Mouse (Mus musculus): ENCODE data around the gene Ccdc88c. TPM values are rescaled to one million over a fixed set of nuclear protein-coding genes. Genes with fewer than 3 reads are reported as not detected.
A peak's percentile ranks its signal among the peaks of the same experiment; 100 is the strongest.

Gene Ccdc88c
- polyA plus RNA-seq, 1 experiment from 2014 or later: 9.4 TPM

DNA sequence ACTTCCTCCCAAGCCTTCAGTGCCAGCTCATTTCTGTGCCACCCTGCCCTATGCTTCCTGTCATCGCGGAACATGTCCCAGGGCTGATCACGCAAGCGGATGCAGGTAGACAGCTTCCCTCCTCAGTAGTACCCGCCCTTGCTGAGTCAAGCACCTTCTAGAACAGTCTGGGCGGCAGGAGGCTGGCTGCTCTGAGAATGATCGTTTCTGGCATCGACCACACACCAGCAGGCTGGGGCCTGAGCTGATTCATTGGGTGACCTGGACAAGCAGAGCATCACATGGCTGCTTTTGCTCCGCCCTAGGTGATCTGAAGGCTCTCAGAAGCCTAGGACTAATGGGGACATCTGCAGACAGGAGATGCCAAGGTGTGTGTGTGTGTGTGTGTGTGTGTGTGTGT is 125.1 kb downstream of the Ccdc88c start:
- Histone ChIP-seq H3K9me3 (no peaks in the 10 kb centered on the region), H3K4me3 (replicated peaks) (no peak overlapping the region), H3K9ac (no peak overlapping the region), H3K27me3 (replicated peaks) (peaks cover 18% of the 10 kb centered on the region), H3K27ac (no peak overlapping the region), H3K4me1 (peaks cover 14% of the 10 kb centered on the region; the same call in 1 of the 2 replicates), H3K36me3 (no peaks in the 10 kb centered on the region), H3K4me2 (no peak overlapping the region)
- WGBS: 80% methylated on average over 9 of the region's 9 CpGs
- no peak for ATAC-seq (ENCODE audit: insufficient read depth, low FRiP score, low read depth)

DNA sequence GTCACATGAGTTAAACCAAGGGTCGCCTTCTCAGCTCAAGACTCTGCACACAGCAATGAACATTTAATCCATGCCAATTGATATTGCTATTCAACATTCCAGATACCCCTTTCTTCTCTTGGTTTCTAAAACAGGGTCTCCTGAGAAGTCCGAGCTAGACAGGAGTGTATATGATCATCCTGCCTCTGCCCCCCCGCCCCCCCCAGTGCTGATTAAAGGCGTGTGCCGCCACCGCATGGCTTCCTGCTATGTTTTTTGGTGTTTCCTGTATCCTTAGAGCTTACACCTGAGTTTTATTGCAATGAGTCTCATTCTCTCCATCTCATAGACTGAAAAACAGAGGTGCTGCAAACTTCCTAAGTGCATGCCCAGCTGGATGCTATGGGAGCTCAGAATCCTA is 127.5 kb downstream of the Ccdc88c start:
- no peaks in the 10 kb centered on the region for H3K9me3 ChIP-seq
- peaks cover 39% of the 10 kb centered on the region for H3K27me3 ChIP-seq (replicated peaks)
- no peaks in the 10 kb centered on the region for H3K36me3 ChIP-seq
- no peak overlapping the region for H3K4me2 ChIP-seq
- peaks cover 11% of the 10 kb centered on the region; the same call in 1 of the 2 replicates for H3K4me1 ChIP-seq
- no peak for ATAC-seq (ENCODE audit: insufficient read depth, low FRiP score, low read depth)
- WGBS: 71% methylated on average over 6 of the region's 6 CpGs
- no peak overlapping the region for H3K9ac ChIP-seq
- no peak overlapping the region for H3K4me3 ChIP-seq (replicated peaks)
- H3K27ac ChIP-seq: no peak overlapping the region

DNA sequence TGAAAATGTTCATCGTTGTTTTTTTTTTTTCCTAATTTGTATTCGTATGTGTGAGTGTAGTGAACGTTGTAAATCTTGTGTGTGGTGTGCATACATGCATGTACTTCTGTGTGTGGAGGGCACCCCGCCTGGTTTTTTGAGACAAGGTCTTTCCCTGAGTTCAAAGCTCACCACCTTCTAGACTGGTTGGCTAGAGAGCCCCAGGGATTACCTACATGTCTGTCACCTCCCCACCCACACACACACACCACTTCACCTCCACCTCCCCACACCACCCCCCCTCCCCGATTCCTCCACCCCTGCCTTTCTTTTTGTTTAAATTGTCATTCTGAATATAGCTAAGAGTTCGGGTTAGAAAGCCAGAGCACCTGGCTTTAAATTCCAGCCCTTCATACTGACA is 128.0 kb downstream of the Ccdc88c start:
- Histone ChIP-seq H3K27me3 (replicated peaks) (peaks cover 41% of the 10 kb centered on the region), H3K9ac (no peak overlapping the region), H3K4me2 (no peak overlapping the region), H3K27ac (no peak overlapping the region), H3K4me3 (replicated peaks) (no peak overlapping the region), H3K9me3 (no peaks in the 10 kb centered on the region), H3K4me1 (peaks cover 11% of the 10 kb centered on the region; the same call in 1 of the 2 replicates), H3K36me3 (no peaks in the 10 kb centered on the region)
- 60% methylated on average over 6 of the region's 6 CpGs for WGBS
- ATAC-seq (ENCODE audit: insufficient read depth, low FRiP score, low read depth): no peak

DNA sequence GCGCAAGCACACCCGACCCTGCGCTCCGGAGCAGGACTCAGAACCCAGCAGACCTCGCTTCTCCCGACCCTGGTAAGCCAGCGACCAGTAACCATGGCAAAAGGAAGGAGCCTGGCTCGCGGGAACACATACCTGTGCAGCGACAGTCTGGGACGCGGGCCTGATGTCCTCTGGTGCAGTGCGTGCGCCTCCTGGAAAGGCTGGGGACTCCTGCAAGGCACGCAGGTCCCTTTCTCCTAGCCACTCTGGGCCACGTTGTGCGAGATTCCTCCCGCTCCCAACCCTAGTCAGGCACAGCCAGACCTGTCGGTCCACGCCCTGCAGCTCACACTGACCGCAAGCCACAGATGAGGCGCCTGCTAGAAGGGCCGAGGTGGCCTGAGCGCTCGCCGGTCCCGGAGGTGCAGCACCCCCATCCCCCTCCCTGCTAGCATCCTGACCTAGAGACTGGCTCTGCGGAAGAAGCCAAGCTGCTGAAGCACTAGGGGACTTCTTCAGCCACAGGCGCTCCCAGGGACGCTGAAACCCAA is 129.7 kb downstream of the Ccdc88c start:
- Histone ChIP-seq H3K4me2 (peak overlapping the region; percentile 56), H3K36me3 (no peaks in the 10 kb centered on the region), H3K9ac (no peak overlapping the region), H3K4me1 (peaks cover 11% of the 10 kb centered on the region; the same call in 1 of the 2 replicates), H3K27me3 (replicated peaks) (peaks cover 41% of the 10 kb centered on the region), H3K4me3 (replicated peaks) (peak overlapping the region; percentile 28), H3K9me3 (no peaks in the 10 kb centered on the region), H3K27ac (no peak overlapping the region)
- ATAC-seq (ENCODE audit: insufficient read depth, low FRiP score, low read depth): no peak
- 2% methylated on average over 30 of the region's 30 CpGs for WGBS

DNA sequence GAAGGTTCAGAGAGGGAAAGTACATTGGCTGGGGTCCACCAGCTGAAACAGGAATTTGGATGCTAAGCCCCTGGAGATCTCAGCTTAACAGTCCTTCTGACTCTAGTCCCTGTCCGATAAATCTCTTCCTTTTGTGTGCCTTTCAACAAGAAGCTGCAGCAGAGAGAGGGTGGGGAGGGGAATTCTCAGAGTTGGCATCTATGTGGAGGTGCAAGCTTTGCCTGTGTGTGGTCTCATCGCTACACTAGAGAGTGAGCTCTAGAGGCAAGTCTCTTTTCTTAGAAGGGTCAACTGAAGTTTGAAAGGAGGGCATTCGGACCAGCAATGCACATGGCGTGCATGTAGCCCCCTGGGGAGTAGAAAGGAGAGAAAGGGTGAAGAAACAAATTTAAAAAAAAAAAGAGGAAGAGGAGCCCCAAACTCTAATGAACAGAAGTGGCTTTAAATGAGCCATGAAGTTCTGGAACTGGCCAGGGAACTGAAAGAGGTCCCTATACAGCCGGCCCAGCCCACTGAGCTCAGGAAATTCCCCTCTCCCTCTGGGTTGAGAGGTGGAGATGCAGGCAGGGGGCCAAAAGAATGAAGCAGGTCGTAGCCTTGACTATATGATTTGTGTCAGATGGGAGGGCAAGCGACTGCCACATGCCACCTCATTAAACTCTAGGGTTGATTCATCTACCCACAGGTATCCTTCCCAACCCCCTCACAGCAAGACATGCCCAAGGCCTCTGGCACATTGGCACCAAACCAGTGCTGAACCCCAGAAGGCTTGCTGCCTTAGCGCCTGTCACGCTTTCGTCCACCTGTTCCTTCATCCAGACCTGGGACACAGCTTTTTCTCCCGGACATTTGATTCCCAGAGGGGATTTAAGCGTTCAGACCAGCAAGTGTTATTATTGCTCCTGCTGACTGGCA is 130.9 kb downstream of the Ccdc88c start:
- Histone ChIP-seq H3K27me3 (replicated peaks) (peaks cover 41% of the 10 kb centered on the region), H3K27ac (no peak overlapping the region), H3K36me3 (no peaks in the 10 kb centered on the region), H3K4me3 (replicated peaks) (no peak overlapping the region), H3K9ac (no peak overlapping the region), H3K4me2 (peak overlapping the region; percentile 56), H3K4me1 (peaks cover 11% of the 10 kb centered on the region; the same call in 1 of the 2 replicates), H3K9me3 (no peaks in the 10 kb centered on the region)
- WGBS: 29% methylated on average over 12 of the region's 12 CpGs
- ATAC-seq (ENCODE audit: insufficient read depth, low FRiP score, low read depth): no peak

DNA sequence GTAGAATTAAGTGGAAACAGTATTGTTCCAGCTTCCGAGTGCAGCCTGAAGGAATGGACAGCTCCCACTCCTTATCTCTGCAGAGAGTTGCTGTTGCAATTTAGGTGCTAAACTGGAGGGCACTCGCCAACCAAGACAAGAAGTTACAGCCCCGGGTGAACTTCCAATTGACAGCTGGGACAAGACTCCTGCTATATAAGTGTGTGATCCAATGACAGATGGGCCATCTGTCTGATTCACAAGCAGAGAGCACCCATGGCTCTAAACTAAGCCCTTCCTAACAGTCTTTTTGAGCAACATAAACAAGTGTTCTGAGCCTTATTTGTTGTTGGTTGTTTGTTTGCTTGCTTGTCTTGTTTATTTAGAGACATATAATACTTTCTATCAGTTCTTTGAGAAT is 132.2 kb downstream of the Ccdc88c start:
- 21% methylated on average over 3 of the region's 3 CpGs for WGBS
- H3K27me3 ChIP-seq (replicated peaks): peaks cover 35% of the 10 kb centered on the region
- ATAC-seq (ENCODE audit: insufficient read depth, low FRiP score, low read depth): no peak
- no peaks in the 10 kb centered on the region for H3K36me3 ChIP-seq
- H3K9ac ChIP-seq: no peak overlapping the region
- no peak overlapping the region for H3K4me3 ChIP-seq (replicated peaks)
- peaks cover 11% of the 10 kb centered on the region; the same call in 1 of the 2 replicates for H3K4me1 ChIP-seq
- H3K4me2 ChIP-seq: no peak overlapping the region
- no peaks in the 10 kb centered on the region for H3K9me3 ChIP-seq
- H3K27ac ChIP-seq: no peak overlapping the region

DNA sequence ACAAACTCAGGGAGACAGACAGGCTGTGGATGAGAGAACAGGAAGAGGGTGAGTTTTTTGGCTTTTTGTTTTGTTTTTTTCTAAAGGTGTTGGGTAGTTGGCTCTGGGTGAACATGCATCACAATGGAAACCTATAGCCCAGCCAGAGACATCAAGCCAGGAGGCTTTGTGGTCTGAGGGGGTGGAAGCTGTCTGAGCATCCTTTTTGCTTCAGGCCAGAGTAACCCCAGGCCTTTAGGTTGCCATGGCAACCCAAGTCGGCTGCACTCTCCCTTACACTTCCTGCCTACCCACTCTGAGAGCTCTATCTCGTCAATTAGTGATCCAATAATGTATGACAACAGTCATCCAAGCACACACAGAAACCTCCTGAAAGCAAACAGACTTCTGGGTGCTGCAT is 133.4 kb downstream of the Ccdc88c start:
- H3K9ac ChIP-seq: no peak overlapping the region
- H3K27ac ChIP-seq: no peak overlapping the region
- WGBS: 5% methylated on average over 2 of the region's 2 CpGs
- no peak for ATAC-seq (ENCODE audit: insufficient read depth, low FRiP score, low read depth)
- no peaks in the 10 kb centered on the region for H3K9me3 ChIP-seq
- no peak overlapping the region for H3K4me3 ChIP-seq (replicated peaks)
- H3K4me2 ChIP-seq: no peak overlapping the region
- H3K36me3 ChIP-seq: no peaks in the 10 kb centered on the region
- H3K4me1 ChIP-seq: peaks cover 11% of the 10 kb centered on the region; the same call in 1 of the 2 replicates
- peaks cover 35% of the 10 kb centered on the region for H3K27me3 ChIP-seq (replicated peaks)

DNA sequence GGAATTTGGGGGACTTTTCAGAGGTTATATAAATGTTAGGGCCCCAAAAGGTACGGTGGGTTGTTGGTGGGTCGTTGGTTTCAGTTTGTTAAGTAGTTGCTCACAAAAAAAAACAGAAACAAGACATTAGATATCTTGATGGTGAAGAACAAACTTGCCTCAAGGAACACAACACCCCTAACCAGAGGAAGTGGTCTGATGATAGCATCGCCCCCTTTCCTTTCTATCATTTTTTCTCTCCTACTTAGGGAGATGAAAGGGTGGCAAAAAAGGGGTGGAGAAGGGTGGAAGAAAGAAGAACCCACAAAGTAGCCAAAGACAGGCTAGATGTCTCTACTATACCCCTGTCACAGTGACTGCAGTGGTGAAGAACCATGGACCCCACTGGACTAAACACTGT is 138.3 kb downstream of the Ccdc88c start:
- Histone ChIP-seq H3K36me3 (no peaks in the 10 kb centered on the region), H3K27ac (no peak overlapping the region), H3K9me3 (no peaks in the 10 kb centered on the region), H3K9ac (no peak overlapping the region), H3K27me3 (replicated peaks) (no peaks in the 10 kb centered on the region), H3K4me3 (replicated peaks) (no peak overlapping the region), H3K4me2 (no peak overlapping the region), H3K4me1 (no peaks in the 10 kb centered on the region)
- no peak for ATAC-seq (ENCODE audit: insufficient read depth, low FRiP score, low read depth)
- WGBS: 89% methylated on average over 3 of the region's 3 CpGs

DNA sequence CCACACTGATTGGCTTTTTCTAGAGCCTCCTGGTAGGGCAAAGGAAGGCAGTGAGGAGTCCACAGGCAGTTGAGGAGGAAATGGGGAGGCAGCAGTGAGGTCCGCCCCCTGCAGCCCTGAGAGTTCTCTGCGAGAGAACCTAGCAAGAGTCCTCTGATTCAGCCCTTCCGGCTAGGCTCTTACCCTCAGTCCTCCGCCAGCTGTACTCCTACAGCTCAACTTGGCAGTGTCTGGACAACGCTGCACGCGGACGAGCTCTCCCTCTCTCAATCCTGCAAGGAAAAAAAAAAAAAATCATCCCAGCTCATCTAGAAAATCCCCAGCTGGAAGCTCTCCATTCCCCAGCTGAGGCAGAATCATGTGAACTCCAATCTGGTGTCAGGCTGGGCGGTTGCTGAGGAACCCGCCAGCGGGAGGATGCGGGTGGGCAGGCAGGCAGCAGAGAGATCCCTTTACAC is 141.0 kb downstream of the Ccdc88c start:
- Histone ChIP-seq H3K4me2 (peak overlapping the region; percentile 3; the same call in 1 of the 2 replicates), H3K4me3 (replicated peaks) (no peak overlapping the region), H3K4me1 (no peaks in the 10 kb centered on the region), H3K27me3 (replicated peaks) (no peaks in the 10 kb centered on the region), H3K36me3 (no peaks in the 10 kb centered on the region), H3K9ac (no peak overlapping the region), H3K9me3 (no peaks in the 10 kb centered on the region), H3K27ac (peak overlapping the region; percentile 80; the same call in 1 of the 2 replicates)
- 20% methylated on average over 12 of the region's 12 CpGs for WGBS
- peak; percentile 74; the same call in 1 of the 2 replicates for ATAC-seq (ENCODE audit: insufficient read depth, low FRiP score, low read depth)

DNA sequence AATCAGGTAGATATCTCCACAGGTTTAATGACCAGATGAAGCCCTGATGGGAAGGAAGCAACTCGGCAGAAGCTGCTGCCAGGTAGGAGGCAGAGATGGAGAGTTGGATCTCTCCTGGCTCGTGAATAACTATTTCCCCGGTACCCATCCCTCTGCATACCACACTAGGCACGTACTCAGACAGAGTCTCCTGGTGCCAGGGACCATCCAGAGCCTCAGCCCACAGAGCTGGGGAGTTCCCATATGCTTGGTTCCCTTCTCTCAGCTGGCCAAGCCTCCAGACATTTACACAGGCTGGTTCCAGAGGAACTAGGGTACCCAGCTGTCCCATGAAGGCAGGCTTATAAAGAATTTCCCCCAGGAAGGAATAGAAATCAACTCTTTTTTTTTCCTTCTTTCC is 142.0 kb downstream of the Ccdc88c start:
- H3K4me1 ChIP-seq: no peaks in the 10 kb centered on the region; the same call in 1 of the 2 replicates
- H3K9me3 ChIP-seq: no peaks in the 10 kb centered on the region
- H3K9ac ChIP-seq: no peak overlapping the region
- 80% methylated on average over 4 of the region's 4 CpGs for WGBS
- no peak overlapping the region for H3K27ac ChIP-seq
- no peak for ATAC-seq (ENCODE audit: insufficient read depth, low FRiP score, low read depth)
- H3K4me3 ChIP-seq (replicated peaks): no peak overlapping the region
- H3K27me3 ChIP-seq (replicated peaks): no peaks in the 10 kb centered on the region
- H3K36me3 ChIP-seq: no peaks in the 10 kb centered on the region
- H3K4me2 ChIP-seq: no peak overlapping the region

DNA sequence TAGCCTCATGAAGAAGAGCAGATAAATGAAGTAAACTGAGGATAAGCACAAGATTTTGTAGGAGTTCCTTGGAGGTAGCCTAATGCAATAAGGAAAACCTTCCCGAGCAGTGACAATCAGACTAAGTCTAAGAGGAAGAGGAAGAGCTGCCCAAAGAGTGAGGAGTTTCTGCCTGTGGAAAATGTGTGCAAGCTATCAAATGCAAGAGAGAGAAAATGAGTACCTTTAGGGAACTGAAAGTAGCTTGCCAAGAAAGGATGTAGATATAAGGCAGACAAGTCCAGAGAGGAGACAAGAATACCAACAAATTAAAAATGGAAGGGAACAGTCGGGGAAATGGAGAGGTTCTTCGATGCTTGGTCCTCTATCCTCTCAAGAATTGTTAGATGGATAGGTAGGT is 143.3 kb downstream of the Ccdc88c start:
- Histone ChIP-seq H3K27me3 (replicated peaks) (no peaks in the 10 kb centered on the region), H3K9ac (no peak overlapping the region), H3K4me1 (no peaks in the 10 kb centered on the region; the same call in 1 of the 2 replicates), H3K36me3 (no peaks in the 10 kb centered on the region), H3K4me3 (replicated peaks) (no peak overlapping the region), H3K4me2 (no peak overlapping the region), H3K27ac (no peak overlapping the region), H3K9me3 (no peaks in the 10 kb centered on the region)
- WGBS: 77% methylated on average over 3 of the region's 3 CpGs
- no peak for ATAC-seq (ENCODE audit: insufficient read depth, low FRiP score, low read depth)

DNA sequence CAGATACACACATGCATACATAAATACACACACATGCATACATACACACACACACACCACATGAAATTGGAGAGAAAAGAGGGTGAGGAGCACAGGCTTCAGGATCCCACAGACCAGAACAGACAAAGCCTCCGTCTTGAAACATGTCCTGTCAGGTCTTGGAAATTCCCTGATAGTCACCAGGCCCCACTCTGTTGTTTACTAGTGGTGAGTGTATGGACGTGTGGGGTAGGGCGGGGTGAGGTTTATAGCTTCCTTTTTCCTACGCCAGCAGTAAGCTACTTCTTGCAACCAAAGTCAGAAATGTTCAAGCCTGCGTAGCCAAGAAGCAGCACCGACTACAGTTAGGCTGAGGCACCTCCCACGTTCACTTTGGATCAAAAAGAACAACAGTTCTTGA is 145.7 kb downstream of the Ccdc88c start:
- Histone ChIP-seq H3K36me3 (no peaks in the 10 kb centered on the region), H3K9me3 (no peaks in the 10 kb centered on the region), H3K4me1 (no peaks in the 10 kb centered on the region; the same call in 1 of the 2 replicates), H3K4me2 (no peak overlapping the region), H3K4me3 (replicated peaks) (no peak overlapping the region), H3K27ac (no peak overlapping the region), H3K9ac (no peak overlapping the region), H3K27me3 (replicated peaks) (no peaks in the 10 kb centered on the region)
- 40% methylated on average over 7 of the region's 7 CpGs for WGBS
- no peak for ATAC-seq (ENCODE audit: insufficient read depth, low FRiP score, low read depth)
